Mouse (Mus musculus) brain, embryonic 14.5 days (tissue): Measurements from ENCODE around the gene Csdc2. TPM values are rescaled to one million over a fixed set of nuclear protein-coding genes. Genes with fewer than 3 reads are reported as not detected.
"Not testable (repeated sequence)": the region's sequence is repeated elsewhere in the genome, so short reads cannot be mapped to it uniquely, and the experiment has no call there.

Source experiments
- DNase-seq: peaks from one replicate; pipeline ENCODE4 v3.0.0-alpha.2; 2011; ENCODE audit warnings: low read depth
- CTCF ChIP-seq: fragments of 200-500 bp; IDR thresholded peaks from 2 replicates; pipeline ENCODE4 v1.5.1; 2012; ENCODE audit warnings: inconsistent platforms, mild to moderate bottlenecking, moderate library complexity, borderline replicate concordance; ENCODE audit not compliant: insufficient read depth, insufficient read length; ENCODE audit errors: extremely low read depth
- POLR2A ChIP-seq: fragments of 200-500 bp; IDR thresholded peaks from 2 replicates; pipeline ENCODE4 v1.6.1; 2012; ENCODE audit warnings: mild to moderate bottlenecking, inconsistent platforms, borderline replicate concordance; ENCODE audit not compliant: poor library complexity, insufficient read depth, insufficient read length, severe bottlenecking; ENCODE audit errors: extremely low read depth
- polyA plus RNA-seq: library from polyadenylated mRNA; depleted of rRNA; stranded (reverse); fragments of >200 nt; gene quantifications from 2 replicates; pipeline ENCODE4 v1.2.3, GENCODE M21; 2012

Gene Csdc2
- polyA plus RNA-seq, 1 experiment = 128 TPM

DNA sequence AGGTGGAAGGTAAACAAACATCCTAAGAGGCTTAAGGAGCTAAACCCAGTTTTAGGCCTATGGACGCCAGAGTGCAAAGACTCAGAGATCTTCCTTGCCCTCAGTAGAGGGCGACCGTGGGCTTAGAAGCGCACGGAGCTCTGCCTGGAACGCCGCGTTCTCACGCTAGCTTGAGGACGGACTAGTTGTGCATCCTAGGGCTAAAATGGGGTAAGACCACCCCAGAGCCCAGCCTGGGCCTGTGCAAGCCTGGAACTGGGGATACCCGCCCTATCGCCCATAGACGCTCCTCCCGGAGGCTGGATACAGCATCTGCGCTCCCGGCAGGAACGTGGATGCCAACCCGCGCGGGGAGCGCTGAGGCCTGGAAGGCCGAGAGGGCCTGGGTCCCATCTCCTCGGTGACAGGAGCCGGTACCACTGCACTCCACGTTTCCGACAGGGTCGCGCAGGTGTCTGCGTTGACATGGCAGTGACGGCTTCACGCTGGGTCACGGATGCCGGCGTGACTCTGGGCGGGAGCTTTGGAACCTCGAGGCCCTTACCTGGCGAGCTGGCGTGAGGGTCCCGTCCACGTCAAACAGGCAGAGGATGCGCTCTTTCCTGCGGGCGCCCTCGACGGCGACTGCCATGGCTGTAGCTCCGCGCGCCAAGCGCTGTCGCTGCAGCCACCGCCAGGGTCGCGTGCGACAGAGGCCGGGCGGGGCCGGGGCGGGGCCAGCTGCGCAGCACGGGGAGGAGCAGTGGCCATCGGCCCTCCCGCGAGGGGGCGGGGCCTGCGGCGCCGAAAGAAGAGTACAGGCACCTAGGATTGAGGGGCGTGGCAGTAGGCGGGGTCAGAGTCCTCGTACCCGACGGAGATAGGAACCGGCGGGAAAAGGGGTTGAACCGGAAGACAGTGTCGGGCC lies 23.9 kb downstream of the Csdc2 start, which contains the start of gene Pmm1:
Gene Pmm1, minus strand, starts transcription at position 760 of the 907 bp plus-strand sequence.
- peak; percentile 98 for DNase-seq
- TF ChIP-seq CTCF (peak; percentile 79), POLR2A (peak; percentile 52)

DNA sequence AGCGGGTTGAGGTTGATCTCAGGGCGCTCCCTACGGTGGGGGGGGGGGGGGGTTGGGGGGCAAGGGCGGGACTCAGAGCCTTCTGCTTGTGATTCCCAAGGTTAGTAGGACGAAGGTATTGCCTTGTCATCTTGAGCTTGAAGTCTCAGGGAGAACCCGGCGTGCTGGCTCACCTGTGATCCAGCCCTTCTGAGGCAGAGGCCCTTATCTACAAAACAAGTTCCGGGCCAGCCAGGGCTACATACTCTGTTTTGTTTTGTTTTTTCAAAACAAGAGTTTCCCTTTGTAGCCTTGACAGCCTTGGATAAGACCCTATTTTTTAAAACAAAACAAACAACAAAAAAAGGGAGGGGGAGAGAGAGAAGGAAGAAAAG lies 24.5 kb downstream of the Csdc2 start:
- TF ChIP-seq POLR2A (no peak), CTCF (no peak)

DNA sequence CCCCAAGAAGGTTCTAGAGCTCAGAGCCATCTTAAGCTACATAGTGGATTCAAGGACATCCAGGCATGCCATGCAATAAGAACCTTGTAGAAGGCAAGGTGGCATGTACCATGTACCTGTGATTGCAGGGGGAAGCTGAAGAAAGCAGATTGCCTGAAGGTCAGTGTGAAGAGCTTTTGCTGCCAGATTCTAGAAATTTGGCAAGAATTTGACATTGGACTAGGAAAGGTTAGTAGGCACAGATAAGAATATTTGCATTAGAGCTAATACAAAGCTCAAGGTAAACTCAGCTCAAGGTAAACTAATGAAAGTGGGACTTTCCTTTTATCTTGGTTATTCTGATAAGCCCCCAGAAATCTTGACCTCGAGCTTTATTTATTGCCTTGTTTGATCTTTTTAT lies 27.7 kb downstream of the Csdc2 start:
- TF ChIP-seq POLR2A = no peak
- no peak for TF ChIP-seq CTCF
- no peak for DNase-seq

More for the DNA sequence above, 24.5 kb downstream of the Csdc2 start:
- no peak for DNase-seq

DNA sequence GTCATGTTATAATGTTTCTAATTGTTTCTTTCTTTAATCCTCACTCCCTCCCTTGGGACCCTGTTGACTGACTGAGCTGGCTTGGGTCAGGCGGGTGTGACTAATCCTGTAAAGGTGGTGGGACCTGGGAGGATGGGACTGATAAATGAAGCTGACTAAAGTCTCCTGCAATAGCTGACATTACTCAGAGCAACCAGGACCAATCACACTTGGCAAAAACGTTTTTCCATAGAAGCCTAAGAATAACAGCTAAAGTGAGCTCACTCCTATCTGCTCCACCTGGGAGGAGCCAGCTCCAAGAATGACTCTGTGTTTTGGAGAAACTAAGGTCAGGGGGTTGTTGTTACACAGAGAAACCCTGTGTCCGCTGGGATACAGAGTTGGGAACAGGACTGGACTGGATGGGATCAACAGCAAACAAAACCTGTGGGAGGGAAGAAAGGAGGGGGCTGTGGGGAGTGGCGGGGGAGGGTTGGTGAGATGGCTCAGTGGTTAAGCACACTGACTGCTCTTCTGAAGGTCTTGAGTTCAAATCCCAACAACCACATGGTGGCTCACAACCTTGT lies 28.5 kb downstream of the Csdc2 start:
- TF ChIP-seq CTCF (no peak), POLR2A (no peak)
- DNase-seq = no peak

DNA sequence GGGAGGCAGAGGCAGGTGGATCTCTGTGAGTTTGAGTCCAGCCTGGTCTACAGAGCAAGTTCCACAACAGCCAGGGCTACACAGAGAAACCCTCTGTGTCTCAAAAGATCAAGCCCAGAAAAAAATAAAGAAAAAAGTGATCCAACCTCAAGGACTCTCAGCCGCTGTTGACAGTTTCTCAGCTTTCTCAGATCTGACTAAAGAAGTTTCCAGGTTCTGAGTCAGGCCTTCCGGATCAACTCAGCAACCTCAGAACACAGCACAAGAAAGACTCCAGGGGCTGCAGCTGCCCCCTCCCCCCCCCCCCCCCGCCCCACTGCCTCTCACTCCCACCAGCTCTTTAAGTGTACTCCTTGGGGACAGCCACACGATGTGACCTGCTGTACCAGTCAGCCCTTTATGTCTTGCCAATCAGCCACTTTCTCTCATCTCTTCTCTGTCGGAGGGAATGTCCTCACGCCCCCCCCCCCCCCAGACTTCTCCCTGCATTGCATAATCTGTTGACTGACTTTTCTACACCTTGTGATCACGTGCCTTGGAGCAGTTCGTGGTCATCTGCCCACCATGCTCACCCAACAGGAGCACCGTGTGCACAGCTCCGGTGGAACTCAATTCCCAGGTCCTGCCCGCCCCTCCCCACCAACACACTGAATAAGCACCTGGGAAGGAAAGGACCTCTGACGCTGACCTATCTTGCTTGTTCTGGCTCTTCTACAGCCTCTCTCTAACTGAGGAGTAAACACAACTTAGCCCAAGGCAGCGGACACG lies 29.7 kb downstream of the Csdc2 start:
- TF ChIP-seq CTCF (no peak), POLR2A (no peak)
- no peak for DNase-seq

DNA sequence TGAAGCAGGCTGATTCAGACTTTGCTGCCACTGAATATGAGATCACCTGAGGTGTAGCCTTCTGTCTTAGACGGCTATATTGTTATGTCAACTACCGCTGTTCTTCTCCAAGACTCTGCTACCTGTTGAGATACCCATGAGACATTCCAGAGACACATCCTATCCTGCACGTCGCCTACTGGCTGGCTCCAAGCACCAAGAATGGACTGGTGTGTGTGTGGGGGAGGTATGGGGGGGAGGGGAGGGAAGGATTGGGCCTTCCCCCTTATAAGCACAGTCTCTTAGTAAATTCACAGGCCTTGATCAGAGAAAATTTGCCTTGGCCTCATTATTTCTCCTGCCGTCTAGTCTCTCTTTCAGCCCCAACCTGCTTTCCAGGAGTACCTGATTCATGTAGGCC lies 31.3 kb downstream of the Csdc2 start:
- DNase-seq = no peak
- TF ChIP-seq CTCF (no peak), POLR2A (no peak)

DNA sequence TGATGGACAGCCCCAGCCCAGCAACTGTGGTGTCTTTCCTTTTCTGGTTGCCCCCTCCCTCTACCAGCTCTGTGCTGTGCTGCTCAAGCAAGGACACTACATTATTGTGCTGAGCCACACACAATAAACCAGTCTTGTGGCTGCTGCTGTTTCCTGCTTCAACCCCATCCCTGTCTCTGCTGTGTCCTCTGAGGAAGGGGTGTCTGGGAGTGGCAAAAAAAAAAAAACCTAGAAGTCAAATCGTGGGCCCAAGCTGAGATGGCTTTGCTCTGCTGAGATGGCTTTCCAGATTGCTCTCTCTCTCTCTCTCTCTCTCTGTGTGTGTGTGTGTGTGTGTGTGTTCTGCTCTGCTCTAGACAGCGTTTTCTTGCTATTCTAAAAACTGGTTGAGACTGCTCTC lies 31.9 kb downstream of the Csdc2 start:
- TF ChIP-seq CTCF (no peak), POLR2A (no peak)
- DNase-seq = no peak

DNA sequence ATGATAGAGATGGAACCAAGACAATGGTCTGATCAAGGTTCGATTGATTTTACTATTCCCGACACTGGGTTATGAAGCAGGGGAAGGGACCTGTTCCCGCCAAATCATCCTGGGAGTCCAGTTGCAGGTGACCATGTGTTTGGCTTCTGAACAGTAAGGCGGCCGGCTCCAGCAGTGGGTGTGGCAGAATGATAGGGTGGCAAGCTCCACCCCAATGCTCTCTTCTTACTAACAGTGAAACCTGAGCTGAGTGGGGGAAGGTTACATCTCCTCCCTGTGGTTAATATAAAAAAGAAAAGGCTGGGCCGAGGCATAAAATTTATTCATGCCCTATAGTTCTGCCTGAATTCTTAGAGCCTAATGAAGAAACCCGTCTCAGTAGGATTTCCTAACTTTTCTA lies 32.6 kb downstream of the Csdc2 start:
- no peak for TF ChIP-seq POLR2A
- no peak for TF ChIP-seq CTCF

DNA sequence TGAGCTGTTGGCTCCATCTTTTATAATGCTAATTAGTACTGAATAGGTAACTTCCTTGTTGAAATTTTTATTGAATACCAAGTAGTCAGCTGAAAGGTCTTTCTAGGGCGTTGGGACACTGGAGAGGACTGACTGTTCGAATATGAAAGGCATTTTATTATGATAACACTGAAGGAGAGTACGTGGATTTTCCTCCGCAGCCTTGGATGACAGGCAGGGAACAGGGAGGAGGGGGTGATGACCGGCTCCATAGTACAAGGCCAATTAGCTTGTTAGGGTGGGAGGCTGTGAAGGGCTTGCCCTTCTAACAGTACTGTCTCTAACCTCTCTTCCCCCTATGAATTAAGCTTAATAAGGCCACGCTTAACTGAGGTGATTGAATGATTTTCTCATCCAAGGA lies 33.1 kb downstream of the Csdc2 start:
- DNase-seq = not testable (repeated sequence)

More for the DNA sequence above, 32.6 kb downstream of the Csdc2 start:
- no peak for DNase-seq

DNA sequence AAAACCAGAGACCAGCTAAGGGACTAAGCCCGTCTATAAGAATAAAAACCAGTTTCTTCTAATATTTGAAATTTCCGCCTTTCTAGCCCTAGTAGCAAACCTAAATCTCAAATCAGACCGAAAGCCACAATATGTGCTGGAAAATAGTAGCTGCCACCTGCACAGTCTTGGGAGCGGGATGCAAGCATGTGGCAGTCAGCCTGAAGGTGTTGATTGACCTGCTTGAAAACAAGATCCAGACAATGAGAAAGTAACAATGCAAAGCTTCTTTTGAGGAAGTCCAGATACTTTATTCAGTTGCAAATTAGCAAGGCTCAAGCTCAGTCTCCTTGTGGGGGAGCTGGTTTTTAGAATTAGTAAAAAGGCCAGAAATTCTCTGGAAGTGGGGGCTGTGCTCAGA lies 33.9 kb downstream of the Csdc2 start:
- DNase-seq = not testable (repeated sequence)

DNA sequence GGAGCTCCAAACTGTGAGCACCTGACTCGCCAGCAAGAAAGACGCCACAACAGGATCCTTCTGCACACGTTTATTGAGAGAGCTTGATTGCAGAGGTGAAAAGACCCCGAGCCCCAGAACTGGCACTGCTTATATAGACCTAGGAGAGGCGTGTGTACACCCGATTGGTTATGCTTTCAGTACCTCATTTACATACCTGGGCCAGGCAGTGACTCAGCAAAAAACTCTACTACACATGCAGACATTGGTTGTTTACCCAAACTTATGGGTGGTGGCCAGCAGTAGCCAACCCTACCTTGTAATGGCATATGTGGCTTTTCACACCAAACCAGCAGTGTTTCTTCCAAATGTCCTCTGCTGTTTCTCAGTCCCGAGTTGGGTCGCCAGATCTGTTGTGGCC lies 38.6 kb downstream of the Csdc2 start:
- not testable (repeated sequence) for DNase-seq

DNA sequence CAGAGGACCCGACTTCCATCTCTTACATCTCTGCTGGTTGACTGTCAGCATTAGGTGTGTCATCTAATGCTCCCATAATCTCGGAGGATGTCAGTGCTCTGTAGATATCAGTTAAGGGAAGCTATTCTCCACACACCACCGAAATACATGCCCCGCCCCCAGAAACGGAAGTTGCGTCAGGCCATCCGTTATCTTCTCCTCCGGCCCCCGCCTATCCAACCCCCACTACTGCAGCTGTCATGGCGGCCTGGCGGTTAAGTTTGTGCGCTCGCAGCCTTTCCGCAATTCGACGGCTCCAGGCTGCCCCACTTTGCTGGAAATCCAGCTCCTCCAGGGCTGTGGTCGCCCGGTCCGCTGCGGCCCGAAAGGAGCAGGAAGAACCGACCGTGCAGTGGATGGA lies 43.8 kb downstream of the Csdc2 start, which contains the start of gene 1700029P11Rik:
Gene 1700029P11Rik, plus strand, starts transcription at position 220 of the 400 bp plus-strand sequence.
- TF ChIP-seq POLR2A (no peak), CTCF (no peak)
- no peak for DNase-seq

DNA sequence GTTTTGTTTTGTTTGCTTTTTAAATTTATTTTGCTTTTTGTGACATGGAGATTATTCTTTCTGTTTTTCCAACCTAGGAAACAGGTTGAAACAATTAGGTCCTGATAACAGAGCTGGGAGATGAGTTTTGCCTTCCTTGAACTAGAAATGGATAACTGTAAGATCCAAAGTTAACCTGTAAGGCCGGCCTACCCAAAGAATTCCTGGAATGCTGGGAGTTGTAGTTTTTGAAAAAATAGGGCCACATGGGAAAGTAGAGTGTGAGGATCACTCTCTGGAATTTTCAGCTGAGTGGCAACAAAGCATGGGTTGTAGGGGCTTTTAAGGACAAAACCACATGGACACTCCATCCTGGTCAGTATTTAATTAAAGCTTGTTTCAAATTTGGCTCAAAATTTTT lies 45.6 kb downstream of the Csdc2 start:
- TF ChIP-seq POLR2A (no peak), CTCF (no peak)
- DNase-seq = no peak

DNA sequence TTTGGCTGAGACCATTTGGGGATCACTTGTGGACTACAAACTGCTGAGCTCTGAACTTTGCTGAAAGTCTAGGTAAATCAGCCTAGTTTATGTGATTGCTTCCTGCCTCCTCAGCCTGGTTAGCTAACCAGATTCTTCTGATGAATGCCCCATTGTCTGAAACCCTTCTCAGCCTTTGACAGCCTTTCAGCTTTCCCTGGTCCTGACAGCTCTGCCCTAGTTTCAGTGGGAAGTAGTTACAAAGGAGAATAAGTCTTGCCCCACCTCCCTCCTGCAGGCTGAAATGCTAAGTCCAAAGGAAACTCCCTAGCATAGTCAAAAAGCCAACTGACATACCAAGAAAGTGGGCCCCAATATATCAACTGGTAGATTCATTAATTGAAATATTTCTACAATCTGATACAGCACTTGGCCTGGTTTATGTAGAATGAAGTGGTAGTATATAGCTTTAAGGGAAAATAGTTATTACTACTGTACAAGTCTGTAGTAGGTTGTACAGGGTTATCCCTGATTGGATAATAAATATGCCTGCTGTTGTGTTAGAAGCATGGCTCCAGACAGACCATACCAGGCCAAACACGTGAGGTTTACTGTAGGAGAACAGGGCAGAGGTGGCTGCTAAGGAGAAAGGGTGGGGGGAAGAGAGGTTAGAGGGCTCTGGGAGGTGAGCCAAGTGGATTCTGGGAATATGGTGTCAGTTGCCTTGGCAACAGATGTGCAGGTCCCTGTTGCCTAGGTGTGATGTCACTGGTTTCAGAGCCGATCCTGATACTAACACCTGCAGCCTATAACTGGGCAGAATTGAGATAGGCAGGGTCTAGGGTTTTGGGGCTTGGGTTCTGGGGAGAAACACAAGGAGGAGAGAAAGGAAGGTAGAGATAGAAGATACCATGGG lies 49.0 kb downstream of the Csdc2 start:
- DNase-seq = peak; percentile 82
- TF ChIP-seq CTCF = no peak
- no peak for TF ChIP-seq POLR2A
